Mouse (Mus musculus): Measurements from ENCODE around the gene Gfm2. TPM values are rescaled to one million over a fixed set of nuclear protein-coding genes. Genes with fewer than 3 reads are reported as not detected.
"Not testable (repeated sequence)": the region's sequence is repeated elsewhere in the genome, so short reads cannot be mapped to it uniquely, and the experiment has no call there.

Gfm2 gene
- polyA plus RNA-seq (2015; fragmentation: Nextera tagmentation; extraction: Ambion mirVana), result 27.8 and 29.4 TPM in 2 replicates

GRCm38 (mm10) chr13:97137466-97138400 lies at the start of gene Gfm2, which contains the start of gene Nsa2:
Gfm2 (plus strand) TSS chr13:97137937.
Nsa2 (minus strand) TSS chr13:97137937.
- H3K36me3 ChIP-seq, result peaks cover 7% of the 10 kb centered on the region; the same call in 1 of the 2 replicates
- H3K9me3 ChIP-seq, result no peaks in the 10 kb centered on the region
- H3K27ac ChIP-seq, result peak within 1 kb of the TSS; percentile 77
- peak within 1 kb of the TSS; percentile 64 for H3K9ac ChIP-seq
- peak within 1 kb of the TSS; percentile 66 for H3K4me3 ChIP-seq (replicated peaks)
- H3K4me2 ChIP-seq, result peak within 1 kb of the TSS; percentile 55
- no peaks in the 10 kb centered on the region for H3K27me3 ChIP-seq (replicated peaks)
- ATAC-seq (ENCODE audit: insufficient read depth, low FRiP score, low read depth), result peak; percentile 95
- H3K4me1 ChIP-seq, result peaks cover 6% of the 10 kb centered on the region; the same call in 1 of the 2 replicates
- under 1% methylated on average over 57 of the region's 57 CpGs for WGBS

- Histone ChIP-seq H3K4me1 (no peaks in the 10 kb centered on the region), H3K9me3 (no peaks in the 10 kb centered on the region), H3K27ac (no peak overlapping the region), H3K36me3 (no peaks in the 10 kb centered on the region), H3K4me2 (no peak overlapping the region), H3K27me3 (replicated peaks) (no peaks in the 10 kb centered on the region), H3K4me3 (replicated peaks) (no peak overlapping the region), H3K9ac (no peak overlapping the region)
- no peak for ATAC-seq (ENCODE audit: insufficient read depth, low FRiP score, low read depth)
- 82% methylated on average over 3 of the region's 3 CpGs for WGBS
These were observed 49.6 kb upstream of the Gfm2 start for GRCm38 (mm10) chr13:97088183-97088582.

DNA sequence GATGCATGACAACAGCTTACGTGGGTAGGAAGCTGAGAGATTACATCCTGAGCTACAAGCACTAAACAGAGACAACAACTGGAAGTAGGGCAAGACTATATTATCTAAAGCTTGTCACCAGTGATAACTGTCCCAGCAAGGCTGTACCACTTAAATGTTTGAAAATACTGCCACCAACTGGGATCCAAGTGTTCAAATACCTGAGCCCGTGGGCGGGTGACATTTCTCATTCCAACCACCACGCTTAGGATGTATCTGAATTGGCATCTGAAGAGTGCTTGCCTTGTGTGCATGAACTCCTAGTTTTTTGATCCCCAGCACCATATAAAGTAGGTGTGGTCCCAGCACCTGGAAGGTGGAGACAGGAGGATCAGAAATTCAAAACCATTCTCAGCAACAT lies 42.0 kb upstream of the Gfm2 start:
- no peak for ATAC-seq (ENCODE audit: insufficient read depth, low FRiP score, low read depth)
- H3K9ac ChIP-seq, result no peak overlapping the region
- WGBS, result 81% methylated on average over 4 of the region's 4 CpGs

DNA sequence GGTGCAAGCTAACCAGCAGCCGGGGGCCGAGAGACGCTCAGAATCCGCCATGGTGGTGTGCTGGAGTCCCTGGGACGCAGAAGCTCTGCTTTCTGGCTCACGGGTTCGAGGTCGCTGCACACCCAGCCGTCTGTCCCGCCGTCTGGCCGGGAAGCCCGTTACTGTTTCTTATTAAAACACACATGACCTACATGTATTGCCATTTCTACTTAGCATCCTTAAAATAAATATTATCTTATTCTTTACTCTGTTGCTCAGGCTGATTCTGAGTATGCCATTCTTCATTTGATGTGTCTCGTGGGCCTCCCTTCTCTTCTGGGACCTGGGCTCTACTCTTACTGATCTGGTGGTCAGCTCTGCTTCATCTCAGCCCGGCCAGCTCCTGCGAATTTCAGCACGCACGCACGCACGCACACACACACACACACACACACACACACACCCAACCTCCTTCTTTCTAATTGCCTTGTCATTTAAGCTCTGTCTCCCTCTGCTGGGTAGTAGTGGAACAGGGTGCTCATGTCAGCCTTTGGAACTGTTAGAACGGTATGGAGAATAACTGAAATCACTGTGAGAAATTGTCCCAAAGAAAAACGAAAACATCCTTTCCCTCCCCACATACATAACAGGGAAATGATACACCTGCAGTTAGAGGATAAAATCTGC lies 38.4 kb upstream of the Gfm2 start, which contains the start of gene Gm6169:
Gene Gm6169 (minus strand): TSS at position 51 of the 666 bp plus-strand sequence.
- WGBS, result 73% methylated on average over 22 of the region's 22 CpGs
- no peaks in the 10 kb centered on the region for H3K9me3 ChIP-seq
- no peak within 1 kb of the TSS for H3K4me3 ChIP-seq (replicated peaks)
- H3K4me1 ChIP-seq, result no peaks in the 10 kb centered on the region
- H3K9ac ChIP-seq, result no peak within 1 kb of the TSS
- H3K27me3 ChIP-seq (replicated peaks), result no peaks in the 10 kb centered on the region
- no peaks in the 10 kb centered on the region for H3K36me3 ChIP-seq
- no peak for ATAC-seq (ENCODE audit: insufficient read depth, low FRiP score, low read depth)
- H3K4me2 ChIP-seq, result no peak within 1 kb of the TSS
- no peak within 1 kb of the TSS for H3K27ac ChIP-seq

More for the DNA sequence above, 42.0 kb upstream of the Gfm2 start:
- no peaks in the 10 kb centered on the region for H3K9me3 ChIP-seq
- H3K4me1 ChIP-seq, result no peaks in the 10 kb centered on the region
- H3K27ac ChIP-seq, result no peak overlapping the region
- H3K4me3 ChIP-seq (replicated peaks), result no peak overlapping the region
- H3K36me3 ChIP-seq, result no peaks in the 10 kb centered on the region
- no peak overlapping the region for H3K4me2 ChIP-seq
- no peaks in the 10 kb centered on the region for H3K27me3 ChIP-seq (replicated peaks)

GRCm38 (mm10) chr13:97104996-97105395 lies 32.7 kb upstream of the Gfm2 start:
- no peaks in the 10 kb centered on the region for H3K4me1 ChIP-seq
- 74% methylated on average over 7 of the region's 7 CpGs for WGBS
- H3K27me3 ChIP-seq (replicated peaks), result no peaks in the 10 kb centered on the region
- H3K27ac ChIP-seq, result no peak overlapping the region
- H3K9me3 ChIP-seq, result no peaks in the 10 kb centered on the region
- no peaks in the 10 kb centered on the region for H3K36me3 ChIP-seq
- no peak overlapping the region for H3K4me3 ChIP-seq (replicated peaks)
- ATAC-seq (ENCODE audit: insufficient read depth, low FRiP score, low read depth), result no peak
- no peak overlapping the region for H3K9ac ChIP-seq
- H3K4me2 ChIP-seq, result no peak overlapping the region

GRCm38 (mm10) chr13:97107721-97108120 lies 30.0 kb upstream of the Gfm2 start:
- ATAC-seq (ENCODE audit: insufficient read depth, low FRiP score, low read depth); H3K9ac ChIP-seq; H3K4me3 ChIP-seq (replicated peaks); H3K27ac ChIP-seq; H3K27me3 ChIP-seq (replicated peaks); H3K4me2 ChIP-seq; H3K9me3 ChIP-seq; H3K36me3 ChIP-seq; H3K4me1 ChIP-seq: not testable (repeated sequence)
- 93% methylated on average over 4 of the region's 4 CpGs for WGBS

GRCm38 (mm10) chr13:97109046-97109445 lies 28.7 kb upstream of the Gfm2 start:
- no peaks in the 10 kb centered on the region for H3K36me3 ChIP-seq
- H3K4me1 ChIP-seq, result no peaks in the 10 kb centered on the region
- no peak overlapping the region for H3K27ac ChIP-seq
- no peaks in the 10 kb centered on the region for H3K9me3 ChIP-seq
- no peak for ATAC-seq (ENCODE audit: insufficient read depth, low FRiP score, low read depth)
- WGBS, result 81% methylated on average over 4 of the region's 4 CpGs
- H3K4me2 ChIP-seq, result no peak overlapping the region
- H3K9ac ChIP-seq, result no peak overlapping the region
- no peak overlapping the region for H3K4me3 ChIP-seq (replicated peaks)
- H3K27me3 ChIP-seq (replicated peaks), result no peaks in the 10 kb centered on the region

- Histone ChIP-seq H3K4me1 (no peaks in the 10 kb centered on the region), H3K9ac (no peak overlapping the region), H3K36me3 (no peaks in the 10 kb centered on the region), H3K4me3 (replicated peaks) (no peak overlapping the region), H3K27me3 (replicated peaks) (no peaks in the 10 kb centered on the region), H3K4me2 (no peak overlapping the region), H3K27ac (no peak overlapping the region), H3K9me3 (no peaks in the 10 kb centered on the region)
- WGBS, result 68% methylated on average over 3 of the region's 3 CpGs
- ATAC-seq (ENCODE audit: insufficient read depth, low FRiP score, low read depth), result no peak
These were observed 16.4 kb upstream of the Gfm2 start for GRCm38 (mm10) chr13:97121341-97121740.

GRCm38 (mm10) chr13:97129654-97130053 lies 8.1 kb upstream of the Gfm2 start:
- peaks cover 12% of the 10 kb centered on the region; the same call in 1 of the 2 replicates for H3K36me3 ChIP-seq
- 84% methylated on average over 4 of the region's 4 CpGs for WGBS
- not testable (repeated sequence) for H3K4me3 ChIP-seq (replicated peaks); H3K4me2 ChIP-seq; H3K4me1 ChIP-seq; H3K27ac ChIP-seq; H3K9me3 ChIP-seq; H3K9ac ChIP-seq; H3K27me3 ChIP-seq (replicated peaks); ATAC-seq (ENCODE audit: insufficient read depth, low FRiP score, low read depth)

DNA sequence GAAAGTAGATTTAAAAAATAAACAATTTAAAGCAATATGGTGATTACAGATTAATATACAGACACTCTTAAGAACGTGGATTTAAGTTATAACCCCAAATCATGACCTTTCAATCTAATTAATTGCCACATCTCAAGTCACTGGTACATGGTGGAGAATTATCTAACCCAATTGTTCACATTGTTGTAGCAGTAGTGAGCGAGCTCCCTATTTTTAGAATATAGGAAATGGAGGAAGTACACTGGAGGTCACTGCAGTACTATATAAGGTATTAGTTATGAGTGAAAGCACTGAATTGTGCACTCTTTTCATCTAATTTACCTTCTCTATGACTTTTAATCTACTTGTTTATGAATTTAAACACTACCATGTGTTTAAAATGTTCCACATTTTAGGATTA lies 7.3 kb upstream of the Gfm2 start:
- not testable (repeated sequence) for ATAC-seq (ENCODE audit: insufficient read depth, low FRiP score, low read depth); H3K27me3 ChIP-seq (replicated peaks)
- WGBS, result no CpG with 5 or more reads among the region's 2 CpGs

GRCm38 (mm10) chr13:97138404-97138931 lies 731 bp downstream of the Gfm2 start:
- H3K4me1 ChIP-seq; H3K27ac ChIP-seq; H3K27me3 ChIP-seq (replicated peaks); H3K9me3 ChIP-seq; H3K36me3 ChIP-seq; ATAC-seq (ENCODE audit: insufficient read depth, low FRiP score, low read depth): not testable (repeated sequence)
- Histone ChIP-seq H3K4me2 (peak overlapping the region; percentile 55), H3K9ac (peak overlapping the region; percentile 58; the same call in 1 of the 2 replicates), H3K4me3 (replicated peaks) (peak overlapping the region; percentile 66)
- 31% methylated on average over 8 of the region's 8 CpGs for WGBS

More for the DNA sequence above, 7.3 kb upstream of the Gfm2 start:
- not testable (repeated sequence) for H3K4me1 ChIP-seq; H3K4me3 ChIP-seq (replicated peaks); H3K9ac ChIP-seq; H3K27ac ChIP-seq; H3K9me3 ChIP-seq; H3K4me2 ChIP-seq
- H3K36me3 ChIP-seq, result peaks cover 15% of the 10 kb centered on the region; the same call in 1 of the 2 replicates
